Mouse (Mus musculus): ENCODE results near the gene Rinl. TPM values are rescaled to one million over a fixed set of nuclear protein-coding genes. Genes with fewer than 3 reads are reported as not detected.

Rinl gene
- polyA plus RNA-seq, 1 experiment from 2014 or later: 6.2 TPM

DNA sequence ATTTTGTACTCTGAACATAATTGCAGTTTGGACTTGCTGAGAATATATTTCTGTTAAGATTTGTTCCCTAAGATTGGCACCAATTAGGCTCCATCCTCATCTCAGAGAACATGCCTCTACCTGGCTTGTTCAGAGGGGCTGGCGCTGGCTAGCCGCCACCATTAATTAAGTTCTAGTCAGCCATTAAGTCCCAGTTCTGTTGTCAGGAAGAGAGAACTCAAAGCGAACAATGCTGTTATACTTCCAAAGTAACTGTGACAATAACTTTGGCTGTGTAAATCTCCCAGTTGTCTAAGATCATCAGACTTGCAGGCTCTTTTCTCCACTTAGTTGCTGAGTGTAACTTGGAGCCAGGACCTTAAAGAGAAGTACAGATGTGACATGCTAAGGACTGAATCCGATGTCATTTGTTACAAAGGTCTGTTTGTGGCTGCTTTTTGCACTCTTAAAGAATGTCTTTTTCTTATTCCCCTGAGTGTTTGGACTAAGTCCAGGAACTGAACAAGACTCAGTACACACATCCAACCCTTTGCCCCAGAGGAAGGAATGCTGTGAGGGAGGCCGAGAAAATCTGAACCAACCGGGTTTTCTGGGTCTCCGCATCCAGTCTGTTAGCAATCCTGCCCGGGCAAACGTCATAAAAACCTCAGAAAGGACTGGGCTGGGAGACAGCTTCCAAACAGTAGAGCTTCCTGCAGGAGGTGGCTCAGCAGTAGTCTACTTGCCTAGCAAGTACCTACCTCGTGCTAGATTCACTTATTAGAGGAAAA is 13.3 kb downstream of the Rinl start:
- H3K4me2 ChIP-seq: peak overlapping the region; percentile 31; the same call in 1 of the 2 replicates

DNA sequence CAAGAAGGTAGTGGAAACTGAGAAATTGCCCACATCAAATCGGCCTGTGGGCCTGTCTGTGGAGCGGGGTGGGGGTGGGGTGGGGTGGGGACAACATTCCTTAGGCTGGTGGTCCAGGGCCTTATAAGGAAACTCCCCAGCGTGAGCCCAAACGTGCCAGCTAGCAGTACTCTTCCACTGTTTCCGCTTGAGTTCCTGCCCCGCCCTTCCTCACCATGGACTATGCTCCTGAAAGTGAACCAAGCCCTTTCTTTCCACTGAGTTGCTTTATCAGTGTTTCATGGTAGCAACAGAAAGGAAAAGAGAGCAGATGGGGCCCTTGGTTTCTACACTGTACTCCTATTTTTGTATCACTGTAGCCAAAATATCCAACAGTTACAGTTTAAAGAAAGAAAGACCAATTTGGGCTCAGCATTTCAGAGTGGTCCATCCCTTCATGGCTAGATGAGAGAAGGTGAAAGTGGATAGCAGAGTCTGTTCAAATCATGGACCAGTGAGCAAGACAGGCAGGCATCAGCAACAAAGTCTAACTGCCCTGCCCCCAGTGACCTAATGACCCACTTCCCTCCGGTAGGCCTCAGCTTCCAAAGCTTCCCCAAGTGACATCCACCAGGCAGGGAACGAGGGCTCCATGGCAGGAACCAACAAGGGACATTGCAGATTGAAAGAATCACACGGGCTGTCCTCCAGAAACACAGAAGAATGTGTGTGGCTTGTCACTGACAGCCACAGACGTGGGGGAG is 14.2 kb downstream of the Rinl start:
- ATAC-seq (ENCODE audit: insufficient read depth, low FRiP score, low read depth): peak; percentile 62; the same call in 1 of the 2 replicates
- no peak overlapping the region for H3K4me3 ChIP-seq (replicated peaks)
- peak overlapping the region; percentile 97 for H3K27ac ChIP-seq
- H3K9me3 ChIP-seq: no peaks in the 10 kb centered on the region
- H3K4me2 ChIP-seq: peak overlapping the region; percentile 31; the same call in 1 of the 2 replicates
- 16% methylated on average over 10 of the region's 10 CpGs for WGBS
- no peak overlapping the region for H3K9ac ChIP-seq
- peaks cover 27% of the 10 kb centered on the region for H3K4me1 ChIP-seq
- no peaks in the 10 kb centered on the region for H3K27me3 ChIP-seq (replicated peaks)
- no peaks in the 10 kb centered on the region for H3K36me3 ChIP-seq

More for the DNA sequence above, 13.3 kb downstream of the Rinl start:
- ATAC-seq (ENCODE audit: insufficient read depth, low FRiP score, low read depth): peak; percentile 76
- peak overlapping the region; percentile 97 for H3K27ac ChIP-seq
- no peaks in the 10 kb centered on the region for H3K9me3 ChIP-seq
- H3K36me3 ChIP-seq: no peaks in the 10 kb centered on the region
- no peak overlapping the region for H3K9ac ChIP-seq
- WGBS: 19% methylated on average over 10 of the region's 10 CpGs
- peaks cover 22% of the 10 kb centered on the region for H3K4me1 ChIP-seq
- no peak overlapping the region for H3K4me3 ChIP-seq (replicated peaks)
- H3K27me3 ChIP-seq (replicated peaks): no peaks in the 10 kb centered on the region

DNA sequence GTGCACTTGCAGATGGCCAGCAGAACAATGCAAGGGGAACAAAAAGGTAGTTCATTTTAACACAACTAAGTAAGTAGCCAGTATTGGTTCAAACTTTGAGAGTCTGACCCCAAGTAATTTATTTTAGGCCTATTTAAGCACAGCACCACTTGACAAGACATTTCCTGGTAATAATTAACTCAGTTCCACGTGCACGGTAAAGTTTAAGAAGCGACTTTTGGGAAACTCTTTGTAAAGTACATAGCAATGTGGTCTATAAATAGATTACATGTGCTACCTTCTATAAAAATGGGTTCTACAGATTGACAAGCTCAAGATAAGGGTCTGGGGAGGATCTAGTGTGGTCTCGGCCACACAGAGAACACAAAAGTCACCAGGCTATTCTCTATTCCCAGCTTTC is 15.0 kb downstream of the Rinl start:
- 26% methylated on average over 4 of the region's 4 CpGs for WGBS
- Histone ChIP-seq H3K36me3 (no peaks in the 10 kb centered on the region), H3K4me3 (replicated peaks) (no peak overlapping the region), H3K27ac (peak overlapping the region; percentile 97), H3K9me3 (no peaks in the 10 kb centered on the region), H3K4me2 (peak overlapping the region; percentile 9; the same call in 1 of the 2 replicates), H3K27me3 (replicated peaks) (no peaks in the 10 kb centered on the region), H3K4me1 (peaks cover 28% of the 10 kb centered on the region), H3K9ac (no peak overlapping the region)
- peak; percentile 48; the same call in 1 of the 2 replicates for ATAC-seq (ENCODE audit: insufficient read depth, low FRiP score, low read depth)

DNA sequence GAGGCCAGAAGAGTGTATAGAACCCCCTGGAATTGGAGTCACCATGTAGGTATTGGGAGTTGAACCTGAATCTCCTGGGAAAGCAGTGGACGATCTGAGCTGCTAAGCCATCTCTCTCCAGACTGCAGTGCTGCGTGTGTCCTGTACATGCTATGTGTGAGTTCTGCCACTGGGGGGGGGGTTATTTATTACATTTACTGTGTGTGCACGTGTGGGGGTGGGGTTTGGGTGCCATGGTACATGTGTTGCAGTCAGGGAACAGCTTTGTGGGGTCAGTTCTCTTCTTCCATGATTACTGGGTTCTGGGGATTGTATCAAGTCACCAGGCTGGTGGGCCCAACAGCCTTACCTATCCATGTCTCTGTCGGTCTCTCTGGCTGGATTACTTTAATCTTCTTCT is 18.1 kb downstream of the Rinl start:
- H3K36me3 ChIP-seq: no peaks in the 10 kb centered on the region
- no peaks in the 10 kb centered on the region for H3K9me3 ChIP-seq
- no peaks in the 10 kb centered on the region for H3K27me3 ChIP-seq (replicated peaks)
- peaks cover 27% of the 10 kb centered on the region for H3K4me1 ChIP-seq
- WGBS: 75% methylated on average over 4 of the region's 4 CpGs
- ATAC-seq (ENCODE audit: insufficient read depth, low FRiP score, low read depth): no peak
- H3K4me2 ChIP-seq: no peak overlapping the region
- no peak overlapping the region for H3K4me3 ChIP-seq (replicated peaks)
- H3K9ac ChIP-seq: no peak overlapping the region
- no peak overlapping the region for H3K27ac ChIP-seq

- H3K4me3 ChIP-seq (replicated peaks): peak overlapping the region; percentile 74
- H3K9me3 ChIP-seq: no peaks in the 10 kb centered on the region
- no peaks in the 10 kb centered on the region; the same call in 1 of the 2 replicates for H3K36me3 ChIP-seq
- no peak for ATAC-seq (ENCODE audit: insufficient read depth, low FRiP score, low read depth)
- peak overlapping the region; percentile 94 for H3K4me2 ChIP-seq
- H3K27ac ChIP-seq: peak overlapping the region; percentile 100
- H3K27me3 ChIP-seq (replicated peaks): no peaks in the 10 kb centered on the region
- peak overlapping the region; percentile 87; the same call in 1 of the 2 replicates for H3K9ac ChIP-seq
- H3K4me1 ChIP-seq: peaks cover 25% of the 10 kb centered on the region
- 38% methylated on average over 7 of the region's 8 CpGs for WGBS
These were observed 19.0 kb downstream of the Rinl start for GRCm38 (mm10) chr7:28807641-28808220.

- peak within 1 kb of the TSS; percentile 87 for H3K9ac ChIP-seq
- WGBS: 3% methylated on average over 35 of the region's 35 CpGs
- peak; percentile 1 for ATAC-seq (ENCODE audit: insufficient read depth, low FRiP score, low read depth)
- H3K27ac ChIP-seq: peak within 1 kb of the TSS; percentile 100
- peaks cover 25% of the 10 kb centered on the region for H3K4me1 ChIP-seq
- H3K27me3 ChIP-seq (replicated peaks): no peaks in the 10 kb centered on the region
- peak within 1 kb of the TSS; percentile 74 for H3K4me3 ChIP-seq (replicated peaks)
- H3K9me3 ChIP-seq: no peaks in the 10 kb centered on the region
- H3K4me2 ChIP-seq: peak within 1 kb of the TSS; percentile 94
- H3K36me3 ChIP-seq: peaks cover 4% of the 10 kb centered on the region
These were observed 19.6 kb downstream of the Rinl start, which contains the start of gene Hnrnpl for GRCm38 (mm10) chr7:28808221-28808941. Gene Hnrnpl (plus strand): TSS chr7:28808541.

GRCm38 (mm10) chr7:28808957-28809393 is 20.2 kb downstream of the Rinl start:
- Histone ChIP-seq H3K27me3 (replicated peaks) (no peaks in the 10 kb centered on the region), H3K4me3 (replicated peaks) (peak overlapping the region; percentile 74), H3K9me3 (no peaks in the 10 kb centered on the region), H3K27ac (peak overlapping the region; percentile 100), H3K36me3 (peaks cover 10% of the 10 kb centered on the region), H3K4me2 (peak overlapping the region; percentile 94), H3K9ac (peak overlapping the region; percentile 87), H3K4me1 (peaks cover 26% of the 10 kb centered on the region)
- peak; percentile 72 for ATAC-seq (ENCODE audit: insufficient read depth, low FRiP score, low read depth)
- WGBS: under 1% methylated on average over 32 of the region's 32 CpGs

DNA sequence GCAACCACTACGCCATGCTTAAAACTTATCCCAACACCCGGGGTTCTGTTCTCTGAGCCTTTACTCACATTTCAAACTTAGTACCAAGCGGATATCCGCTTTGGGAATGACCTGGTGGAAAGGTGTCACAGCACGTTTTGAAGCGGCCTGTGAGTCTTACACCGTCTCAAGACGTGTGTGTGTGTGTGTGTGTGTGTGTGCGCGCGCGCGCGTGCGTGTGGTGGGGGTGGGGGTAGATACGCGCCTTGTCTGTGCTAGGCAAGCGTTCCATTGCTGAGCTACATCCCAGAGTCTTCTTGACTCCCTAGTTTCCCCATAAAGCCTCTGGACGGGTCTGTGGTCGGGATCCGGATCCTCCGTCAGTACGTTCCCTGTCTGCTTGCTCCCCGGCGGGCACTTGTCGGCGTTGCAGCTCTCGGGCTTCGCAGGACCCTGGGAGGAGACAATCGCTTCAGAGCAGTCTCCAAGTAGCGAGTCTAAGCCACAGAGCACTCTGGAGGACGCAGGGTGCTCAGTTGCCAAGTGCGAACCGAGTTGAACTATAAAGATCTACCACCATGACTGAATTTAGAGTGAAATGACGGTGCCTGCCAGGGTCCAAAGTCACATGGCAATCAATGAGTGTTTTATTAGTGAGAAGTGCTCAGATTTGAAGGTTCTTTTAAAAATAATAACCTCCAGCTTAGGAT is 20.8 kb downstream of the Rinl start:
- no peak for ATAC-seq (ENCODE audit: insufficient read depth, low FRiP score, low read depth)
- WGBS: under 1% methylated on average over 35 of the region's 35 CpGs

GRCm38 (mm10) chr7:28810107-28811066 is 21.6 kb downstream of the Rinl start:
- Histone ChIP-seq H3K27ac (peak overlapping the region; percentile 100), H3K4me1 (peaks cover 30% of the 10 kb centered on the region), H3K9ac (peak overlapping the region; percentile 90), H3K4me3 (replicated peaks) (peak overlapping the region; percentile 74), H3K27me3 (replicated peaks) (no peaks in the 10 kb centered on the region), H3K4me2 (peak overlapping the region; percentile 94), H3K9me3 (no peaks in the 10 kb centered on the region), H3K36me3 (peaks cover 24% of the 10 kb centered on the region)
- under 1% methylated on average over 59 of the region's 70 CpGs for WGBS
- ATAC-seq (ENCODE audit: insufficient read depth, low FRiP score, low read depth): peak; percentile 93

More for the DNA sequence above, 20.8 kb downstream of the Rinl start:
- Histone ChIP-seq H3K9me3 (no peaks in the 10 kb centered on the region), H3K4me2 (peak overlapping the region; percentile 94), H3K27ac (peak overlapping the region; percentile 100), H3K4me1 (peaks cover 30% of the 10 kb centered on the region), H3K4me3 (replicated peaks) (peak overlapping the region; percentile 74), H3K27me3 (replicated peaks) (no peaks in the 10 kb centered on the region), H3K36me3 (peaks cover 16% of the 10 kb centered on the region), H3K9ac (peak overlapping the region; percentile 57)

GRCm38 (mm10) chr7:28811228-28811627 is 22.5 kb downstream of the Rinl start:
- peak overlapping the region; percentile 71 for H3K4me2 ChIP-seq
- H3K9me3 ChIP-seq: no peaks in the 10 kb centered on the region
- under 1% methylated on average over 40 of the region's 40 CpGs for WGBS
- peak overlapping the region; percentile 74 for H3K4me3 ChIP-seq (replicated peaks)
- peak overlapping the region; percentile 100 for H3K27ac ChIP-seq
- H3K36me3 ChIP-seq: peaks cover 33% of the 10 kb centered on the region
- H3K9ac ChIP-seq: peak overlapping the region; percentile 90
- peaks cover 37% of the 10 kb centered on the region for H3K4me1 ChIP-seq
- no peaks in the 10 kb centered on the region for H3K27me3 ChIP-seq (replicated peaks)
- ATAC-seq (ENCODE audit: insufficient read depth, low FRiP score, low read depth): peak; percentile 34; the same call in 1 of the 2 replicates

Measured in stomach, embryonic 15.5 days (tissue).